Mouse (Mus musculus) E14TG2a.4 (cell line): ENCODE measurements around the gene Krtap5-1.

Source experiments
- CTCF ChIP-seq: conservative IDR thresholded peaks from 2 replicates; pipeline ENCODE4 v1.5.1; 2014; ENCODE audit warnings: low read length
- NANOG ChIP-seq: IDR thresholded peaks from 2 replicates; pipeline ENCODE4 v1.6.1; 2014; ENCODE audit warnings: borderline replicate concordance, low read length, mixed read lengths
- POU5F1 ChIP-seq: IDR thresholded peaks from 2 replicates; pipeline ENCODE4 v1.6.1; 2014; ENCODE audit warnings: low read length, borderline replicate concordance

DNA sequence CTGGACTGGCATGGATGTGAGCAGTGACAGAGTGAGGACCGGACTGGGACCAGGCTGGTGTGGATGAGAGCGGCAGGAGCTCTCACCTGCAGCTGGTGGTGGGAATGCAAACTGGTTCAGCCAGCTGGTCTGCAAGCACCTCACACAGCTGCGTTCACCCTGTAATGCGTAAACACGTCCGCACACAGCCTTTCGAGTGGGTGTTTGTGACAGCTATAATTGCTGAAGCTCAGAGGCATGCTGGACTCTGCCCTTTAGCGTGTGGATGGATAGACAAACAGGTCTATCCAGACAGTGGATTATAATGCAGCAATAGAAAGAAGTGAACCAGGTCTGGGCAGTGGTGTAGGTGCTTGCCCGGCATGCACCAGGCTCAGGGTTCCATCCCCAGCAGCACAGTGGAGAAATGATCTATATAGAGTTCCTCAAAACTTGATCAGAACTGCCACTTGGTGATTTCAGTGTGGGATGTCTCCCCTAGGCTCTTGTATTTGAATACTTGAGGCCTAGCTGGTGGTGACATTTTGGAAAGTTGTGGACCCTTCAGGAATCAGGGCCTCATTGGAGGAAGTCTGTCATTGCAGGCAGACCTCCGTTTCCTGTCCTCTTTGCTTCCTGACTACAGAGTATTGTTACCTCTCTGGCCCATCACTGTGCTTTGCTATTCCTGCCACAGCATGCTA, 44.8 kb upstream of the Krtap5-1 start:
- TF ChIP-seq CTCF (no peak), POU5F1 (no peak), NANOG (no peak)
